Mouse (Mus musculus) left cerebral cortex, adult 9 months (tissue): ENCODE measurements at regions not wholly inside any gene's neighbourhood (a gene's known extent, or its start where the extent isn't known, plus 50 kb on each side); places are given as distances from the start of the nearest gene placed in this dataset.
"Not testable (repeated sequence)": the region's sequence is repeated elsewhere in the genome, so short reads cannot be mapped to it uniquely, and the experiment has no call there.

ENCODE experiments used
- DNase-seq, 2 experiments: peaks; one replicate each; pipeline ENCODE4 v3.0.0; 2022; ENCODE audit warnings: low spot score in 2 of 2

GRCm38 (mm10) chr6:10803383-10803782 is 1103.9 kb downstream of the Ndufa4 start:
- no peak for DNase-seq

GRCm38 (mm10) chr6:10758620-10759311 is 1148.5 kb downstream of the Ndufa4 start:
- DNase-seq, result peak in 1 of 2 experiments; percentile 2

DNA sequence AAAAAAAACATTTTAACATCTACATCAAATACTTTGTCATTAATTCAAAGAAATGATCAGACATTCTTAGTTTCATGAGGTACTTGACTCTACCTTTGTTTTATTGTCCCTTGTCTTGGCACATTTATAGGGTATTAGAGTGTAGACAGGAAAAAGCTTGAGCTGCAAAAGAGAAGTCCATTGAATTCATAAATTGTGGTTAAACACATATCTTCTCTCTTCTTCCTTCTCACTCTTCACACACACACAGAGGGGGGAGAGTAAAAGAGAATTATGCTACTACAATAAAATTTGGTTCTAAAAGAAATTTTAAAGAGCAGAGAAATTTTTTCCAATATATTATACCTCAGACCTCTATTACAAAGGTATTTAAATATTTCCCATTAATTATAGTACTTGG is 1149.2 kb downstream of the Ndufa4 start:
- no peak for DNase-seq

- peak in 1 of 2 experiments; percentile 6 for DNase-seq
These were observed 1163.2 kb downstream of the Ndufa4 start for GRCm38 (mm10) chr6:10744056-10744455.

- DNase-seq, result no peak
These were observed 1184.7 kb downstream of the Ndufa4 start for GRCm38 (mm10) chr6:10722566-10722965.

DNA sequence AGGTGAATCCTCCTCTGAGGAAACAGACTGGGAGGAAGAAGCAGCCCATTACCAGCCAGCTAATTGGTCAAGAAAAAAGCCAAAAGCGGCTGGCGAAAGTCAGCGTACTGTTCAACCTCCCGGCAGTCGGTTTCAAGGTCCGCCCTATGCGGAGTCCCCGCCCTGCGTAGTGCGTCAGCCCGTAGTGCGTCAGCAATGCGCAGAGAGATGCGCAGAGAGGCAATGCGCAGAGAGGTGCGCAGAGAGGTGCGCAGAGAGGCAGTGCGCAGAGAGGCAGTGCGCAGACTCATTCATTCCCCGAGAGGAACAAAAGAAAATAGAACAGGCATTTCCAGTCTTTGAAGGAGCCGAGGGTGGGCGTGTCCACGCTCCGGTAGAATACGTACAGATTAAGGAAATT is 1216.8 kb downstream of the Ndufa4 start:
- not testable (repeated sequence) for DNase-seq
